Mouse (Mus musculus) limb, embryonic 11.5 days (tissue): Measurements from ENCODE around the gene Vmn2r38. TPM values are rescaled to one million over a fixed set of nuclear protein-coding genes. Genes with fewer than 3 reads are reported as not detected.
"Not testable (repeated sequence)": the region's sequence is repeated elsewhere in the genome, so short reads cannot be mapped to it uniquely, and the experiment has no call there.

Experiments
- ATAC-seq: fragments of 200-750 bp; cut with Nextera tagmentation; 2 replicates; pipeline ENCODE4 v1.8.0; 2017; ENCODE audit warnings: low read depth; ENCODE audit not compliant: insufficient number of reproducible peaks, low FRiP score, low TSS enrichment
- DNase-seq: peaks from one replicate; pipeline ENCODE4 v3.0.0-alpha.2; 2015; ENCODE audit warnings: low spot score
- H3K27ac ChIP-seq: fragments of 300-500 bp; sonication (generic); replicated peaks from 2 replicates; pipeline ENCODE4 v1.5.1; 2014; ENCODE audit warnings: low read depth, mild to moderate bottlenecking, low read length
- H3K27me3 ChIP-seq: fragments of 300-500 bp; sonication (generic); 2 replicates; pipeline ENCODE4 v1.6.1; 2014; ENCODE audit warnings: mild to moderate bottlenecking, low read length, mixed read lengths; ENCODE audit not compliant: control insufficient read depth, insufficient read depth
- H3K36me3 ChIP-seq: fragments of 300-500 bp; sonication (generic); 2 replicates; pipeline ENCODE4 v1.6.1; 2014; ENCODE audit warnings: mild to moderate bottlenecking, low read length, moderate library complexity, mixed read lengths; ENCODE audit not compliant: control insufficient read depth, insufficient read depth
- H3K4me1 ChIP-seq: fragments of 300-500 bp; sonication (generic); 2 replicates; pipeline ENCODE4 v1.6.1; 2014; ENCODE audit warnings: low read length, mixed read lengths; ENCODE audit not compliant: control insufficient read depth, insufficient read depth
- H3K4me2 ChIP-seq: fragments of 300-500 bp; sonication (generic); 2 replicates; pipeline ENCODE4 v1.6.1; 2014; ENCODE audit warnings: low read depth, mild to moderate bottlenecking, moderate library complexity; ENCODE audit not compliant: severe bottlenecking
- H3K4me3 ChIP-seq: fragments of 300-500 bp; sonication (generic); 2 replicates; pipeline ENCODE4 v1.5.1; 2014; ENCODE audit warnings: low read depth, low read length
- H3K9ac ChIP-seq: fragments of 300-500 bp; sonication (generic); 2 replicates; pipeline ENCODE4 v1.6.1; 2014; ENCODE audit warnings: mild to moderate bottlenecking, low read length
- H3K9me3 ChIP-seq: fragments of 300-500 bp; sonication (generic); 2 replicates; pipeline ENCODE4 v1.6.1; 2016; ENCODE audit warnings: low read length; ENCODE audit not compliant: control insufficient read depth
- WGBS: fragments of 180-500 bp; shearing (Covaris S2); extraction: QIAGEN DNeasy Blood & Tissue Kit; methylation state at CpG from one replicate; pipeline ENCODE4 v1.1.7; 2014; 5-methylcytosine and 5-hydroxymethylcytosine counted together
- polyA plus RNA-seq: library from polyadenylated mRNA; unstranded; fragments of >200 nt; fragmentation: Nextera tagmentation; extraction: Ambion mirVana; gene quantifications from 2 replicates; pipeline ENCODE4 v1.2.1, GENCODE M21; 2014

Gene Vmn2r38
- polyA plus RNA-seq = not detected in 2 replicates

GRCm38 (mm10) chr7:9097781-9098180, at the start of gene Vmn2r38:
Gene Vmn2r38 (minus strand): TSS chr7:9097881.
- not testable (repeated sequence) for H3K4me3 ChIP-seq, H3K4me1 ChIP-seq, ATAC-seq, H3K9ac ChIP-seq, H3K36me3 ChIP-seq, H3K4me2 ChIP-seq, H3K27me3 ChIP-seq, H3K27ac ChIP-seq, DNase-seq, H3K9me3 ChIP-seq

- not testable (repeated sequence) for H3K4me2 ChIP-seq, H3K4me3 ChIP-seq, H3K4me1 ChIP-seq, ATAC-seq, H3K9ac ChIP-seq, H3K36me3 ChIP-seq, H3K9me3 ChIP-seq, H3K27me3 ChIP-seq, H3K27ac ChIP-seq, DNase-seq
- 79% methylated on average over 4 of the region's 4 CpGs for WGBS
These were observed 32.3 kb downstream of the Vmn2r38 start for GRCm38 (mm10) chr7:9065353-9065752.

GRCm38 (mm10) chr7:9030698-9031097, 67.0 kb downstream of the Vmn2r38 start, which contains the start of gene Vmn2r39:
Gene Vmn2r39 (minus strand): TSS chr7:9030798.
- not testable (repeated sequence) for DNase-seq, H3K9me3 ChIP-seq, H3K4me1 ChIP-seq, H3K4me2 ChIP-seq, H3K9ac ChIP-seq, H3K27ac ChIP-seq, H3K27me3 ChIP-seq, H3K36me3 ChIP-seq, H3K4me3 ChIP-seq, ATAC-seq

Other genes starting within 250 kb of the Vmn2r38 start
- not detected in 2 replicates for gene Vmn2r40, start 166.4 kb downstream of the Vmn2r38 start, polyA plus RNA-seq
- gene Vmn2r39, start 67.1 kb downstream of the Vmn2r38 start, polyA plus RNA-seq = not detected in 2 replicates
- gene Vmn2r37, start 125.8 kb upstream of the Vmn2r38 start, polyA plus RNA-seq = not detected in 2 replicates